Mouse (Mus musculus): ENCODE measurements around the gene Ccdc69. TPM values are rescaled to one million over a fixed set of nuclear protein-coding genes. Genes with fewer than 3 reads are reported as not detected.

Ccdc69 gene
- polyA plus RNA-seq (2014; fragmentation: Illumina TruSeq; extraction: RNeasy Lipid Tissue Mini Kit (QIAGEN cat#74804); ENCODE audit: low read depth, low replicate concordance), result 15.3 TPM

DNA sequence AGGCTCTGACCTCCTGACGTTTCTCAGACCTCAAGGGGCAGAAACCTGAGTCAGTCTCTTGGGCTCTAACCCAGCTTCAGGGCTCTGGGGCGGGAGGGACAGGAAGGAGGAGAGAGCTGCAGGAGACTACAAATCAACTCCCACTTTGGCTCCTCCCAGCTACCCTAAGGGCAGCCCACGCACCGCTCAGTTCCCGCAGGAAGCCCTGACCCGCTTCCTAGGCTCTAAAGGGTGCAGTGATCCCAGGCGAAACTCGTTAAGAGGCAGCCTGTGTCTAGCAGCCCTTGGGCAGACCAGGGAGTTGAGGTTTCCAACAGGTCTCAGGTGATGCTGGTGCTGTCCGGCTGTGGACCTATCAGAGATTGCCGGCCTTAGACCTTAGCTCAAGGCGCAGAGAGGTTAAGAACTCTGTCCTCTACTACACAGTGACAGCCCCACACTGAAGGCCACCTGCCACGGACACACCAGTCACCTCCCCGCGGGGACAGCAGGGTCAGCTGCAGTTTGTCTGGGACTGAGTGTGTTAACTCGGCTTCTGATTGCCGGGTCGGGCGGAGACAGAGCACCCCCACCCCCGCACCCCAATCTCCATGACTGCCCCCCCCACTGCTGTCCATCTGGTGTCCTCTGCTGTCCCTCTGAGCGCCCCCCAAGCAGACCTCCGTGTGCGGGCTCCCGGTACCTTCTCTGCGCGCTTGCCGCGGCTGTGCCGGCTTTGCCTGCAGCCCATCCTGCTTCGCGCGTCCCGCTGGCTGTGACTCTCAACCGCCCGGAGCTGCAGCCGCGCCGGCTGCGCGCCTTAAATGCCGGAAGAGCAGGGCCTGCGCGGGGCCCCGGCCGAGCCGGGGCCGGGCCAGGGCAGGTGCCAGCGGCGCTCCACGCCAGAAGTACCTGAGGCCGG, at the start of gene Ccdc69:
TSS of gene Ccdc69 (minus strand) at position 801 of the 901 bp plus-strand sequence.

DNA sequence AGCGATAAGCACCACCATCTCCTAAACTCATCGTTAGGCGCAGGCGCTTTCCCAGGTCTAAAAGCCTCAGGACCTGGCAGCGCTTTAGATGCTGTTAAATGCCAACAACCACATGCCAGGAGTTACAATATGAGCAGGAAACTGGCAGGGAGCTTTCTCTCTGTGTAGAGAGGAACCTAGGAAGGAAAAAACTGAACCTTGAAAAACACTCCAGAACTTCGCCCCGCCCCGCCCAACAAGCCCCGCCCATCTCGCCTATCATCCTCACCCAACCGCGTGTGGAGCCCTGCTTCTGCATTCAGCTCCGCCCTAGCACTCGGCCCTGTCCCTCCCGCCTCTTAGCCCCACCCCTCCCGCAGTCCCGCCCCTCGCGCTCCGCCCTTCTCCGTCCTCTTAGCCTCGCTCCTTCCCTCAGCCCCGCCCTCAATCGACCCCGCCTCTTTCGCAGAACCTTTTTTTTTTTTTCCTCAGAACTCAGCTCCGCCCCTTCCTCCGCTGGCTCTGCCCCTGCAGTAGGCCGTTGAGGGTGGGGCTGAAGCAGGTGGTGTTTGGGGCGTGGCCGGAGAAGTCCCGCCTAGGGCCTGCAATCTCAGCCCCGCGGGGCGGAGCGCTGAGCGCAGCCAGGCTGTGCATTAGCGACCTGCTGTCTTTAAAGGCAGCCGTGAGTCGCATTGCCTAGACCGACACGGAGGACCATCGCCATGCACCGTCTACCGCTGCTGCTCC, 19.7 kb upstream of the Ccdc69 start, which contains the start of gene Gm2a:
TSS of gene Gm2a (plus strand) at position 653 of the 726 bp plus-strand sequence.

GRCm38 (mm10) chr11:55033040-55033660, 44.8 kb downstream of the Ccdc69 start, which contains the start of gene Anxa6:
Anxa6 (minus strand) TSS chr11:55033445.

Other genes with a start within 250 kb of the Ccdc69 start
- gene Lyrm7, start 217.2 kb downstream of the Ccdc69 start, polyA plus RNA-seq (2014; fragmentation: Illumina TruSeq; extraction: RNeasy Lipid Tissue Mini Kit (QIAGEN cat#74804); ENCODE audit: low read depth, low replicate concordance), result 2.9 TPM
- gene Hint1, start 211.7 kb downstream of the Ccdc69 start, polyA plus RNA-seq (2014; fragmentation: Illumina TruSeq; extraction: RNeasy Lipid Tissue Mini Kit (QIAGEN cat#74804); ENCODE audit: low read depth, low replicate concordance), result 375 TPM
- 2,148 TPM for gene Gpx3, start 175.7 kb downstream of the Ccdc69 start, polyA plus RNA-seq (2014; fragmentation: Illumina TruSeq; extraction: RNeasy Lipid Tissue Mini Kit (QIAGEN cat#74804); ENCODE audit: low read depth, low replicate concordance)
- gene Tnip1, start 115.2 kb downstream of the Ccdc69 start, polyA plus RNA-seq (2014; fragmentation: Illumina TruSeq; extraction: RNeasy Lipid Tissue Mini Kit (QIAGEN cat#74804); ENCODE audit: low read depth, low replicate concordance), result 33.6 TPM
- gene Anxa6, start 44.7 kb downstream of the Ccdc69 start, polyA plus RNA-seq (2014; fragmentation: Illumina TruSeq; extraction: RNeasy Lipid Tissue Mini Kit (QIAGEN cat#74804); ENCODE audit: low read depth, low replicate concordance), result 193 TPM
- 64.6 TPM for gene Gm2a, start 20.0 kb upstream of the Ccdc69 start, polyA plus RNA-seq (2014; fragmentation: Illumina TruSeq; extraction: RNeasy Lipid Tissue Mini Kit (QIAGEN cat#74804); ENCODE audit: low read depth, low replicate concordance)
- gene Slc36a3, start 73.6 kb upstream of the Ccdc69 start, polyA plus RNA-seq (2014; fragmentation: Illumina TruSeq; extraction: RNeasy Lipid Tissue Mini Kit (QIAGEN cat#74804); ENCODE audit: low read depth, low replicate concordance), result 0.24 TPM
- 40.2 TPM for gene Slc36a2, start 106.9 kb upstream of the Ccdc69 start, polyA plus RNA-seq (2014; fragmentation: Illumina TruSeq; extraction: RNeasy Lipid Tissue Mini Kit (QIAGEN cat#74804); ENCODE audit: low read depth, low replicate concordance)
- gene Slc36a1, start 126.2 kb upstream of the Ccdc69 start, polyA plus RNA-seq (2014; fragmentation: Illumina TruSeq; extraction: RNeasy Lipid Tissue Mini Kit (QIAGEN cat#74804); ENCODE audit: low read depth, low replicate concordance), result 6.8 TPM